Mouse (Mus musculus) limb, embryonic 15.5 days (tissue): ENCODE measurements at regions not wholly inside any gene's neighbourhood (a gene's known extent, or its start where the extent isn't known, plus 50 kb on each side); places are given as distances from the start of the nearest gene placed in this dataset.

ENCODE experiments used
- ATAC-seq: fragments of 200-750 bp; cut with Nextera tagmentation; 2 replicates; pipeline ENCODE4 v1.8.0; 2017; ENCODE audit warnings: low read depth, moderate TSS enrichment; ENCODE audit not compliant: insufficient number of reproducible peaks, low FRiP score, low TSS enrichment
- H3K27ac ChIP-seq: fragments of 300-500 bp; sonication (generic); 2 replicates; pipeline ENCODE4 v1.5.1; 2015; ENCODE audit warnings: moderate library complexity, mild to moderate bottlenecking, inconsistent platforms
- H3K27me3 ChIP-seq: fragments of 300-500 bp; sonication (generic); 2 replicates; pipeline ENCODE4 v1.6.1; 2015; ENCODE audit warnings: inconsistent platforms
- H3K36me3 ChIP-seq: fragments of 300-500 bp; sonication (generic); 2 replicates; pipeline ENCODE4 v1.6.1; 2015; ENCODE audit warnings: inconsistent platforms
- H3K4me1 ChIP-seq: fragments of 300-500 bp; sonication (generic); 2 replicates; pipeline ENCODE4 v1.6.1; 2015; ENCODE audit warnings: inconsistent platforms
- H3K4me2 ChIP-seq: fragments of 300-500 bp; sonication (generic); 2 replicates; pipeline ENCODE4 v1.6.1; 2015; ENCODE audit warnings: mild to moderate bottlenecking, inconsistent platforms
- H3K4me3 ChIP-seq: fragments of 300-500 bp; sonication (generic); 2 replicates; pipeline ENCODE4 v1.5.1; 2015; ENCODE audit warnings: mild to moderate bottlenecking, inconsistent platforms
- H3K9ac ChIP-seq: fragments of 300-500 bp; sonication (generic); 2 replicates; pipeline ENCODE4 v1.6.1; 2015; ENCODE audit warnings: inconsistent platforms
- H3K9me3 ChIP-seq: fragments of 300-500 bp; sonication (generic); 2 replicates; pipeline ENCODE4 v1.6.1; 2016; ENCODE audit warnings: inconsistent platforms
- WGBS: fragments of 180-500 bp; shearing (Covaris S2); methylation state at CpG from one replicate; pipeline ENCODE4 v1.1.7; 2015; 5-methylcytosine and 5-hydroxymethylcytosine counted together

- H3K27ac ChIP-seq: no peak overlapping the region
Measured at GRCm38 (mm10) chr14:118374819-118375520, 108.2 kb downstream of the Gm9376 start.

GRCm38 (mm10) chr14:118375641-118376040 is 108.9 kb downstream of the Gm9376 start:
- no peak overlapping the region for H3K4me3 ChIP-seq
- 93% methylated on average over 12 of the region's 12 CpGs for WGBS
- H3K9me3 ChIP-seq: no peaks in the 10 kb centered on the region
- no peak overlapping the region for H3K4me2 ChIP-seq
- 0 out of 2 replicates have a peak, but pooled peaks cover 6% of the 10 kb centered on the region for H3K27me3 ChIP-seq
- H3K9ac ChIP-seq: no peak overlapping the region
- no peak overlapping the region for H3K27ac ChIP-seq
- no peaks in the 10 kb centered on the region for H3K4me1 ChIP-seq
- H3K36me3 ChIP-seq: no peaks in the 10 kb centered on the region
- ATAC-seq: no peak

More at GRCm38 (mm10) chr14:118374819-118375520, 108.2 kb downstream of the Gm9376 start:
- Histone ChIP-seq H3K36me3 (no peaks in the 10 kb centered on the region), H3K4me1 (no peaks in the 10 kb centered on the region), H3K4me2 (no peak overlapping the region), H3K9me3 (no peaks in the 10 kb centered on the region), H3K27me3 (peaks cover 10% of the 10 kb centered on the region; the same call in 1 of the 2 replicates), H3K4me3 (no peak overlapping the region), H3K9ac (no peak overlapping the region)
- WGBS: 92% methylated on average over 10 of the region's 10 CpGs
- no peak for ATAC-seq

GRCm38 (mm10) chr14:118379624-118380023 is 112.9 kb downstream of the Gm9376 start:
- Histone ChIP-seq H3K4me2 (no peak overlapping the region), H3K36me3 (no peaks in the 10 kb centered on the region), H3K27me3 (no peaks in the 10 kb centered on the region), H3K27ac (no peak overlapping the region), H3K9ac (no peak overlapping the region), H3K4me1 (no peaks in the 10 kb centered on the region), H3K9me3 (no peaks in the 10 kb centered on the region), H3K4me3 (no peak overlapping the region)
- 90% methylated on average over 8 of the region's 8 CpGs for WGBS
- no peak for ATAC-seq

GRCm38 (mm10) chr14:118385529-118385932 is 118.8 kb downstream of the Gm9376 start:
- Histone ChIP-seq H3K9me3 (no peaks in the 10 kb centered on the region), H3K4me1 (no peaks in the 10 kb centered on the region), H3K27me3 (no peaks in the 10 kb centered on the region), H3K4me3 (no peak overlapping the region), H3K4me2 (peak overlapping the region; percentile 22; the same call in 1 of the 2 replicates), H3K36me3 (no peaks in the 10 kb centered on the region), H3K9ac (no peak overlapping the region), H3K27ac (no peak overlapping the region)
- 11% methylated on average over 7 of the region's 7 CpGs for WGBS
- ATAC-seq: no peak

- no peak overlapping the region for H3K9ac ChIP-seq
- WGBS: 80% methylated on average over 15 of the region's 15 CpGs
- H3K36me3 ChIP-seq: no peaks in the 10 kb centered on the region
- no peaks in the 10 kb centered on the region for H3K27me3 ChIP-seq
- H3K4me1 ChIP-seq: no peaks in the 10 kb centered on the region
- H3K4me3 ChIP-seq: no peak overlapping the region
- no peak for ATAC-seq
- H3K9me3 ChIP-seq: no peaks in the 10 kb centered on the region
- H3K4me2 ChIP-seq: no peak overlapping the region
- H3K27ac ChIP-seq: no peak overlapping the region
Measured at GRCm38 (mm10) chr14:118388061-118388460, 121.3 kb downstream of the Gm9376 start.

- Histone ChIP-seq H3K4me1 (no peaks in the 10 kb centered on the region), H3K4me2 (no peak overlapping the region), H3K9ac (no peak overlapping the region), H3K9me3 (no peaks in the 10 kb centered on the region), H3K4me3 (no peak overlapping the region), H3K27me3 (no peaks in the 10 kb centered on the region), H3K27ac (no peak overlapping the region), H3K36me3 (no peaks in the 10 kb centered on the region)
- 67% methylated on average over 3 of the region's 3 CpGs for WGBS
- ATAC-seq: no peak
Measured at GRCm38 (mm10) chr14:118390790-118391189, 124.0 kb downstream of the Gm9376 start.

GRCm38 (mm10) chr14:118391561-118391960 is 124.8 kb downstream of the Gm9376 start:
- WGBS: 92% methylated on average over 5 of the region's 5 CpGs
- H3K4me2 ChIP-seq: no peak overlapping the region
- no peak overlapping the region for H3K9ac ChIP-seq
- no peaks in the 10 kb centered on the region for H3K4me1 ChIP-seq
- H3K9me3 ChIP-seq: no peaks in the 10 kb centered on the region
- H3K27ac ChIP-seq: no peak overlapping the region
- no peaks in the 10 kb centered on the region for H3K27me3 ChIP-seq
- no peak overlapping the region for H3K4me3 ChIP-seq
- no peaks in the 10 kb centered on the region for H3K36me3 ChIP-seq
- no peak for ATAC-seq

GRCm38 (mm10) chr14:118393676-118394075 is 126.9 kb downstream of the Gm9376 start:
- Histone ChIP-seq H3K4me3 (no peak overlapping the region), H3K27ac (no peak overlapping the region), H3K9ac (no peak overlapping the region), H3K4me1 (no peaks in the 10 kb centered on the region), H3K9me3 (no peaks in the 10 kb centered on the region), H3K36me3 (no peaks in the 10 kb centered on the region), H3K4me2 (no peak overlapping the region), H3K27me3 (no peaks in the 10 kb centered on the region)
- ATAC-seq: 0 out of 2 replicates have a peak, but pooled peaks have one; percentile 10
- WGBS: 74% methylated on average over 6 of the region's 6 CpGs

- no peaks in the 10 kb centered on the region for H3K4me1 ChIP-seq
- H3K4me3 ChIP-seq: no peak overlapping the region
- H3K27me3 ChIP-seq: peaks cover 9% of the 10 kb centered on the region; the same call in 1 of the 2 replicates
- H3K27ac ChIP-seq: no peak overlapping the region
- no peaks in the 10 kb centered on the region for H3K9me3 ChIP-seq
- H3K4me2 ChIP-seq: no peak overlapping the region
- no peaks in the 10 kb centered on the region for H3K36me3 ChIP-seq
- no peak overlapping the region for H3K9ac ChIP-seq
- 86% methylated on average over 4 of the region's 4 CpGs for WGBS
- no peak for ATAC-seq
Measured at GRCm38 (mm10) chr14:118414275-118414674, 147.5 kb downstream of the Gm9376 start.

GRCm38 (mm10) chr14:118416163-118416562 is 149.4 kb downstream of the Gm9376 start:
- WGBS: 69% methylated on average over 7 of the region's 7 CpGs

GRCm38 (mm10) chr14:118419442-118420193 is 152.9 kb downstream of the Gm9376 start:
- peaks cover 6% of the 10 kb centered on the region for H3K4me1 ChIP-seq
- H3K27me3 ChIP-seq: peaks cover 21% of the 10 kb centered on the region; the same call in 1 of the 2 replicates
- ATAC-seq: no peak
- no peak overlapping the region for H3K4me3 ChIP-seq
- WGBS: 89% methylated on average over 12 of the region's 12 CpGs
- no peak overlapping the region for H3K27ac ChIP-seq
- no peaks in the 10 kb centered on the region for H3K9me3 ChIP-seq
- no peak overlapping the region for H3K4me2 ChIP-seq
- no peak overlapping the region for H3K9ac ChIP-seq
- no peaks in the 10 kb centered on the region for H3K36me3 ChIP-seq

More at GRCm38 (mm10) chr14:118416163-118416562, 149.4 kb downstream of the Gm9376 start:
- no peak overlapping the region for H3K4me3 ChIP-seq
- H3K9me3 ChIP-seq: no peaks in the 10 kb centered on the region
- H3K9ac ChIP-seq: no peak overlapping the region
- H3K36me3 ChIP-seq: no peaks in the 10 kb centered on the region
- no peak overlapping the region for H3K4me2 ChIP-seq
- H3K27me3 ChIP-seq: peaks cover 10% of the 10 kb centered on the region; the same call in 1 of the 2 replicates
- no peak overlapping the region for H3K27ac ChIP-seq
- no peaks in the 10 kb centered on the region for H3K4me1 ChIP-seq
- ATAC-seq: no peak
